Mouse (Mus musculus) G1E (cell line): ENCODE results near the gene Tut1. TPM values are rescaled to one million over a fixed set of nuclear protein-coding genes. Genes with fewer than 3 reads are reported as not detected.

Experiments used
- ATAC-seq: 2 replicates; pipeline ENCODE4 v1.8.0; 2016; ENCODE audit warnings: mild to moderate bottlenecking; ENCODE audit not compliant: insufficient number of reproducible peaks, poor library complexity, low FRiP score, severe bottlenecking; ENCODE audit errors: extremely low read depth
- DNase-seq: peaks from one replicate; pipeline ENCODE4 v3.0.0; 2012; ENCODE audit warnings: low spot score
- H3K27me3 ChIP-seq: 2 replicates; pipeline ENCODE4 v1.6.1; 2012; ENCODE audit warnings: mild to moderate bottlenecking, low read length, inconsistent platforms; ENCODE audit not compliant: insufficient read depth
- H3K36me3 ChIP-seq: replicated peaks from 2 replicates; pipeline ENCODE3; 2012; ENCODE audit warnings: mild to moderate bottlenecking, inconsistent platforms
- H3K4me1 ChIP-seq: 2 replicates; pipeline ENCODE4 v1.6.1; 2012; ENCODE audit warnings: low read depth, low read length, inconsistent platforms, mixed read lengths; ENCODE audit not compliant: insufficient read depth
- H3K4me3 ChIP-seq: 2 replicates; pipeline ENCODE4 v1.5.1; 2012; ENCODE audit warnings: low read depth, mild to moderate bottlenecking, inconsistent platforms, low read length, moderate library complexity, mixed read lengths
- H3K9me3 ChIP-seq: replicated peaks from 2 replicates; pipeline ENCODE4 v1.6.1; 2012; ENCODE audit warnings: inconsistent platforms
- CTCF ChIP-seq: IDR thresholded peaks from 2 replicates; pipeline ENCODE4 v1.5.1; 2012; ENCODE audit warnings: low read depth, low read length, inconsistent platforms, mixed read lengths
- GATA1 ChIP-seq: IDR thresholded peaks from 2 replicates; pipeline ENCODE4 v1.6.1; 2012; ENCODE audit warnings: borderline replicate concordance, low read length, inconsistent platforms, mixed read lengths
- GATA2 ChIP-seq: IDR thresholded peaks from 2 replicates; pipeline ENCODE4 v1.6.1; 2012; ENCODE audit warnings: low read depth, low read length, inconsistent platforms, borderline replicate concordance
- POLR2AphosphoS5 ChIP-seq: IDR thresholded peaks from 2 replicates; pipeline ENCODE4 v1.6.1; 2012; ENCODE audit warnings: low read depth, low read length, inconsistent platforms; ENCODE audit not compliant: insufficient replicate concordance
- TAL1 ChIP-seq: conservative IDR thresholded peaks from 2 replicates; pipeline ENCODE4 v1.6.1; 2012; ENCODE audit warnings: low read depth, low read length, inconsistent platforms, mixed read lengths
- polyA plus RNA-seq: library from polyadenylated mRNA; stranded (reverse); fragments of >175 nt; gene quantifications from 2 replicates; pipeline ENCODE4 v1.2.3, GENCODE M21; 2012
- total RNA-seq, 2 experiments: library from RNA; stranded (forward) in 1 of 2; stranded (reverse) in 1 of 2; fragments of 200-1000 nt in 1 of 2; fragments of >200 nt in 1 of 2; fragmentation: Nextera tagmentation in 1 of 2; gene quantifications; 2 replicates each; pipeline ENCODE4 v1.2.3; 2014 to 2017

Tut1 gene
- total and polyA plus RNA-seq, 3 experiments: 17.8 to 60.9 (median 32.3) TPM

- peak overlapping the region; percentile 28; the same call in 1 of the 2 replicates for H3K4me3 ChIP-seq
- no peaks in the 10 kb centered on the region for H3K9me3 ChIP-seq
- no peak for TF ChIP-seq CTCF
- TF ChIP-seq GATA1: no peak
- no peak for TF ChIP-seq POLR2AphosphoS5
- TF ChIP-seq TAL1: no peak
- no peak for TF ChIP-seq GATA2
- peaks cover 83% of the 10 kb centered on the region for H3K4me1 ChIP-seq
- ATAC-seq (no peak), DNase-seq (no peak)
- H3K36me3 ChIP-seq: peaks cover 4% of the 10 kb centered on the region
- peaks cover 19% of the 10 kb centered on the region for H3K27me3 ChIP-seq
Measured at GRCm38 (mm10) chr19:8991871-8992735, 38.5 kb downstream of the Tut1 start.

DNA sequence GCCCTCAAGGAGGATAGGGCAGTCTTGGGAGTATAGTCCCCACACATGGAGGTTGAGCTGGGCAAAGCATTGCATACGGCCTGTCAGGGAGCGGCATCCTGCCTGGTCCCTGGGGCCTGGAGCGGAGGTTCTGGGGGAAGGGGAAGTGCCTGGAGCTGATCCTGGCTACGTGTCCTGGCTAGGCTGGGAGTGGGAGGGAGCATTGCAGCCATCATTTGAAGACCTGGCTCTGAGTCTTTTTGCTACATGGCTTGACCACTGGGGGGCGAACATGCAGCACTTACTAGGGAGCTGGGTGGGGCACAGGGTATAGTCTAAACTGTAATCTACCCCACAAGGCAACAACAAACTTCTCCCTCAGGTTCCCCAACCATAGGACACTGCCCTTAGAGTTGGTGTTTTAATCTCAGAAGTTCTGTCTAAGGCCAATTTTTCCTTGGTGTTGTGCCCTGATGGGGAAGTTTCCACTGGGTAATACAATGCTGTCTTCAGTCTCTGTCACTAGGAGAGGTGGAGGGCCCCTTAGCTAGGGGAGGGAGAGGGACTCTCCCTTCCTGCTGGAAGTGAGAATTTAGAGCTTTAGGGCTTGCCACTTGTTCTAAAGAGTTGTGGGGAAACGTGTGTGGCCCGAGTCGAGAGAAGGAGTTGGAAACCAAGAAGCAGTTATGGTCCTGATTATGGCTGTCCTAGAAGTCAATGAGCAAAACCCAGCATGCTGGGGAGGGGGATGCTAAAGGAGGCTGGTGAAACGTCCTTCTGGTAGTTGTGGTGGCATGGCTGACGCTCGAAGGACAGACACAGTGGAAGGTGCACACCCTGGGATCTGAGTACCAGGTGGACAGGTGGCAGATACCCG, 39.4 kb downstream of the Tut1 start:
- H3K36me3 ChIP-seq: peaks cover 4% of the 10 kb centered on the region
- peak; percentile 62 for DNase-seq
- peaks cover 87% of the 10 kb centered on the region for H3K4me1 ChIP-seq
- no peak for ATAC-seq
- H3K27me3 ChIP-seq: peaks cover 14% of the 10 kb centered on the region
- peak overlapping the region; percentile 28; the same call in 1 of the 2 replicates for H3K4me3 ChIP-seq
- H3K9me3 ChIP-seq: no peaks in the 10 kb centered on the region
- TF ChIP-seq CTCF (peak; percentile 48), POLR2AphosphoS5 (no peak), GATA1 (no peak), GATA2 (no peak), TAL1 (no peak)

GRCm38 (mm10) chr19:8993625-8993912, 39.9 kb downstream of the Tut1 start:
- peaks cover 4% of the 10 kb centered on the region for H3K36me3 ChIP-seq
- no peak overlapping the region for H3K4me3 ChIP-seq
- TF ChIP-seq GATA2 (no peak), POLR2AphosphoS5 (no peak), GATA1 (no peak), CTCF (no peak), TAL1 (no peak)
- H3K4me1 ChIP-seq: peaks cover 87% of the 10 kb centered on the region
- H3K27me3 ChIP-seq: peaks cover 9% of the 10 kb centered on the region
- DNase-seq: no peak
- ATAC-seq: no peak
- no peaks in the 10 kb centered on the region for H3K9me3 ChIP-seq

DNA sequence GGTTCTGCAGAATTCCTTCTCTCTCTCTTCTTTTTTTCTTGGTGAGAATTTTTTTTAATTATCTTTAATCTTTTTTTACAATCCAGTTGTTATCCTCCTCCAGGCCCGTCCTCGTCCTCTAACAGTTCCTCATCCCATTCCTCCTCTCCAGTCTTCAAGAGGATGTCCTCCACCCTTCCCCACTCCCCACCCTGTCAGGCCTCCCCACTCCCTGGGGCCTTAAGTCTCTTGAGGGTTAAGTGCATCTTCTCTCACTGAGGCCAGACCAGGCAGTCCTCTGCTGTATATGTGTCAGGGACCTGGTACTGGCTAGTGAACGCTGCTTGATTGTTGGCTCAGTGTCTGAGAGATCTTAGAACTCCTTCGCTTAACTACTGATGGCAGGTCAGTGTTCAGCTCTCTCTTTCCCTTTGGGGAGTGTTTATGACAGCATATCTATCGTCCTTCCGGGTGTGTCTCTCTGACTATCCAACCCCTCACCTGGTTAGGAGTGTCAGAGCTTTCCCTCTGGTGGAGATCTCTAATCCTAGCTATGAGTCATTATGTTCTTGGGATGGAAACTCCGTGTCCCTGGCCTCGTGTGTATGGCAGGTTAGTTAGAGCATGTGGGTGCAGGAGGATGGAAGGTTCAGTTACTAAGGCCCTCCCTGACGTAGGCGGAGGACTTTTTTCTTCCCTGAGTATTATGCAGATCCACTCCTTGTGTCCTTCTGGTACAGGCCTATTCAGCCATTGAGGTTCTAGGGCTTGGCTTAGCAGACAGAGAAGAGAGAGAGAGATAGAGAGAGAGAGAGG, 41.4 kb downstream of the Tut1 start:
- TF ChIP-seq TAL1: no peak
- no peak for TF ChIP-seq GATA2
- TF ChIP-seq CTCF: no peak
- no peak for TF ChIP-seq POLR2AphosphoS5
- TF ChIP-seq GATA1: no peak
- peaks cover 81% of the 10 kb centered on the region for H3K4me1 ChIP-seq
- ATAC-seq: no peak

GRCm38 (mm10) chr19:8996601-8997000, 43.0 kb downstream of the Tut1 start:
- Histone ChIP-seq H3K27me3 (no peaks in the 10 kb centered on the region; the same call in 1 of the 2 replicates), H3K9me3 (no peaks in the 10 kb centered on the region), H3K36me3 (peaks cover 25% of the 10 kb centered on the region), H3K4me1 (peaks cover 68% of the 10 kb centered on the region), H3K4me3 (no peak overlapping the region)
- TF ChIP-seq CTCF (no peak), GATA1 (no peak), POLR2AphosphoS5 (no peak), GATA2 (no peak), TAL1 (no peak)
- DNase-seq: no peak
- ATAC-seq: no peak

More for the DNA sequence above, 41.4 kb downstream of the Tut1 start:
- H3K4me3 ChIP-seq: no peak overlapping the region
- peaks cover 9% of the 10 kb centered on the region for H3K36me3 ChIP-seq
- DNase-seq: no peak
- no peaks in the 10 kb centered on the region for H3K9me3 ChIP-seq
- no peaks in the 10 kb centered on the region; the same call in 1 of the 2 replicates for H3K27me3 ChIP-seq
